Mouse (Mus musculus) kidney, adult 8-10 months (tissue): ENCODE results near the gene Knstrn.

Experiments used
- DNase-seq, 2 experiments: peaks; one replicate each; pipeline ENCODE4 v3.0.0; 2022

The Knstrn gene

GRCm38 (mm10) chr2:118873018-118873417 lies 59.2 kb downstream of the Knstrn start:
- no peak for DNase-seq

- no peak for DNase-seq
Measured at GRCm38 (mm10) chr2:118873890-118874430, 60.2 kb downstream of the Knstrn start.

- DNase-seq, result no peak
Measured at GRCm38 (mm10) chr2:118875316-118875715, 61.5 kb downstream of the Knstrn start.

- no peak for DNase-seq
Measured at GRCm38 (mm10) chr2:118876453-118876852, 62.6 kb downstream of the Knstrn start.

- peak; percentile 60 to 67 for DNase-seq
Measured at GRCm38 (mm10) chr2:118881019-118881418, 67.2 kb downstream of the Knstrn start.

GRCm38 (mm10) chr2:118881956-118882355 lies 68.2 kb downstream of the Knstrn start:
- DNase-seq, result no peak

GRCm38 (mm10) chr2:118882840-118883679 lies 69.3 kb downstream of the Knstrn start:
- peak; percentile 63 to 87 for DNase-seq

- no peak for DNase-seq
Measured at GRCm38 (mm10) chr2:118887440-118887839, 73.6 kb downstream of the Knstrn start.

- DNase-seq, result no peak
Measured at GRCm38 (mm10) chr2:118887845-118888548, 74.2 kb downstream of the Knstrn start.

- no peak for DNase-seq
Measured at GRCm38 (mm10) chr2:118891173-118891572, 77.4 kb downstream of the Knstrn start.

- DNase-seq, result no peak
Measured at GRCm38 (mm10) chr2:118895990-118896913, 82.4 kb downstream of the Knstrn start.

- no peak for DNase-seq
Measured at GRCm38 (mm10) chr2:118896914-118897291, 83.1 kb downstream of the Knstrn start.

- no peak for DNase-seq
Measured at GRCm38 (mm10) chr2:118897392-118897791, 83.6 kb downstream of the Knstrn start.

GRCm38 (mm10) chr2:118897808-118898207 lies 84.0 kb downstream of the Knstrn start:
- DNase-seq, result no peak

GRCm38 (mm10) chr2:118898771-118899170 lies 85.0 kb downstream of the Knstrn start:
- DNase-seq, result no peak

- no peak for DNase-seq
Measured at GRCm38 (mm10) chr2:118899306-118899705, 85.5 kb downstream of the Knstrn start.

GRCm38 (mm10) chr2:118899981-118900825 lies 86.4 kb downstream of the Knstrn start, which contains the start of gene Bahd1:
Bahd1 (plus strand) TSS chr2:118900377.
- DNase-seq, result no peak

GRCm38 (mm10) chr2:118900826-118901140 lies 87.0 kb downstream of the Knstrn start:
- DNase-seq, result no peak

GRCm38 (mm10) chr2:118901175-118902031 lies 87.6 kb downstream of the Knstrn start:
- peak; percentile 97 to 98 for DNase-seq
